Mouse (Mus musculus) thymus, postnatal 36 days (tissue): Measurements from ENCODE around the gene Tdrd7.

Experiments used
- DNase-seq, 2 experiments: peaks; one replicate each; pipeline ENCODE4 v3.0.0; 2022; ENCODE audit warnings: mixed read lengths in 2 of 2

Gene Tdrd7

DNA sequence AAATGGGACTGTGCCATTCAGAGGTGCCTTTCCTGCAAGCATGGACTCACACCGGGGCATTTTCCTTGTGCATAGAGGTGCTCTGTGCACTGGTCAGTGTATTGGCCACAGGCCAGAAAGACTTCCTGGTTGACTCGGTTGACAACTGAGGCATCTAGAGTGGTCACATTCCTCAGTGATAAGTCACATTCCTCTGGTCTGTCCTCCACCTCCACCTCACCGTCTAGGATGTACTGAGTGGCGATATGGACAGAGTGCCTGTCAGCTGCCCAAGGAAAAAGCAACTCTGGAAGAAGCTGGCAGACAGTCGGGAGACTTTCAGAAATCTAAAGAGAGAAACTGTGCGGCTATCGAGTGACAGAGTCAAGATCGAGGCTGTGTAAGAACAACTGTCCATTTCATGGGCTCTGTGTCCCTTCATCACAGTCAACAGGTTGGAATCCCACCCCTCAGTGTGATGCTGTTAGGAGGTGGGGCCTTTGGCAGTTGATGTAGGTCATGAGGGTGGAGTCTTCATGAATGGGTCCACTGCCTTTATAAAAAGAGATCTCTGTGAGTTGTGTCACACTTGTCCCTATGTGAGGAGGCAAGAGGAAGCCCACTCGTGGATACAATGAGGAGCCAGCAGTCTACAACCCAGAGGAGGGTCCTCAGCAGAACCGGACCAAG lies at the start of gene Tdrd7:
Tdrd7 (plus strand) TSS at position 564 of the 669 bp plus-strand sequence.
- DNase-seq = no peak

DNA sequence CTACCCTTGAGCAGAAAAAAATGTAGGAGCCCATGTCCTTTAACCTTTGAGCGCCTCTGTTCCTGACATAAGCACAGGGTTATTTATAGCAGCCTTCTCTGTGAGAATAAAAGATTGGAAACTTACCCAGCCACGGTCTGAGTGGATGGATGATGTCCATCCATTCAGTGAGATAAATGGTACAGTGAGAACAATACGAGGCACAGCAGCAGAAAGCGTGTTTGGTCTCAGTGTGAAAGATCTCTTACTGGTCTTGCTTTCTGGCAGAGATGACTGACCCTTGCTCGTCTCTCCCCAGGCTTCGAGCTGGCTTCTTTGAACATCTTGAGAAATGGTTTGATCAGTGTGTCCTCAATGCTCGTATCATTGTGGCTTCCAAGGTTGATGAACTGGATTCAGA lies 48.0 kb upstream of the Tdrd7 start:
- no peak for DNase-seq

DNA sequence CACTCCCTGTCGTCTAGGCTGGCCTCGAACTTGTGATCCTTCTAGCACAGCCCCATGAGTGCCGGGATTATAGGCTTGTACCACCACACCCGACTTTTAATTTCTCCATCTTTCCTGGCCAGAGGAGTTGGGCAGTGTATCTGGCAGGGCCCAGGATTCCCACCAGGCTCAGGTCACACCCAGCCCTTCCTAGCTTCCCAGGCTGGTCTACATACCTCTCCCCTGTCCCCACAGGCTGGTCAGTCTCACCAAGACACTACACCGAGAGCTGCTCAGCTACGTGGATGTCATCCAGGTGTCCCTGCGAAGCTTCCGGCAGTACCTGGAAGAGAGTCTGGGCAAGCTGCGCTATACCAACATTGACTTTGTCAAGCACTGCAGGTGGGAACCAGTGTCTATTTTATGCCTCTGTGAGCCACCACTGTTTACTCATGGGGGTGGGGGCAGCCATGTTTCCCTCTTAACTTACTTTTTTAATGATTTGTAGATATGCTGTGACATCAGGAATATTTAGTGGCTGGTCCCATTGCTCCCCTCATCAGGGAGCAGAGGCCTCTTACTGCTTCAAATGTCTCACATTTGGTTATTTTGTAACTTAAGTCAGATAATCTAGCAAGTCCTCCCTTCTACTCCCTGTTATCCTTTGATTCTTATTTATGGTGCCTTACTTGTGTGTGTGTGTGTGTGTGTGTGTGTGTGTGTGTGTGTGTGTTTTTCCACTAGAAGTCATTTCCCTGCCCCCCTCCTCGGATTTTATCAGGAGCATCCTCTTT lies 43.3 kb upstream of the Tdrd7 start:
- DNase-seq = no peak

DNA sequence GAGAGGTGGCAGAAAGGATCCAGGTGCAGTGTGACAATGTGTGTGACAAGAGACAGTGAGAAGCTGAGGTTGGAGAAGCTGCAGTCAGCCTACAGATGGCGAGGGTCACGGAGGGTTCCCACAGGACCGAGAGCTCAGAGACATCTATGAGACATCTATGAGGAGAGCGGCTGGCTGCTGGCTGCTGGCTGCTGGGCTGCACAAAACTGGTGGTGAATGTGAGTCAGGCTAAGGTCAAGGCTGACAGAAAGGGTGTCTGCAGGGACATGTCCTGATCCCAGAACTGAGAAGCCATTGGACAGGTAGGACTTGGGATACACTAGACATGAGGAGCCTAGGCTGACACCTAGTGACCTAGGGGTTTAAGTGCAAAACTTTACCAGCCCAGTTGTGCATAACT lies 41.1 kb upstream of the Tdrd7 start:
- DNase-seq = no peak

DNA sequence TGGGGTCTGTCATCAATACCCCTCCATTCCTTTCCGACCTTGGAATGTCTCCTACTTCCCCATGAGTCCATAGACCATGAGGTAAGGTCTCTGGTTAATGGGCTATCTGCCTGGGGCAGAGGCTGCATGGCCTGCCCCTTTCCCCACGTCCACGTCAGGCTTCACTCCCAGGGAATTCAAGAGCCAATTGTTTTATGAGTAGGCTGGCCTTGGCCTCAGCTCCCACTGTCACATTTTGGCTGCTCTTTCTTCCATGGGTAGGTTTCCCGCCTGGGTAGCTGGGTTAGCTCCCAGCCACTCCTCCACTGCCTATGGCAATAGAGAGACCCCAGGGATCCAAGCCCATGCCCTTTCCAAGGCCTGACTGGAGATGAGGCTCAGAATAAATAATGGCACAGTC lies 36.6 kb upstream of the Tdrd7 start:
- DNase-seq = no peak

DNA sequence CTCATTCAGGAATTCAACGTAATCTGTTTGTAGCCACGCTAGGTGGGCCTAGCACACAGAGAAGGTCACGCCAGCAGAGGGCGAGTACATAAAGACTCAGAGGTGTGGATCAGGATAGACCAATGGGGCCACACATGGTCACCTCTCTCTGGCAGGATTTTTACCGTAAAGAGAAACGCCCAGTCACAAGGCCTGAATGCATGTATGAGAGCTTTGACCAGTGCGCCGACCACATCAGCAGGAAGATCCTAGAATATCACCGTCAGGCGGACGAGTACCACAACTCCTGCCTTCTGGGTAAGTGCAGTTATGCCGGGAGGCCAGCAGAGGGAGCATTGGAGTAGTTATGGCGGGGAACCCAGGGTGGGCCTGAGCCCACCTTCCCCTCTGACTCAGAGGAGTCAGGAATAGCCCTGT lies 23.5 kb upstream of the Tdrd7 start:
- peak; percentile 44 to 48 for DNase-seq

DNA sequence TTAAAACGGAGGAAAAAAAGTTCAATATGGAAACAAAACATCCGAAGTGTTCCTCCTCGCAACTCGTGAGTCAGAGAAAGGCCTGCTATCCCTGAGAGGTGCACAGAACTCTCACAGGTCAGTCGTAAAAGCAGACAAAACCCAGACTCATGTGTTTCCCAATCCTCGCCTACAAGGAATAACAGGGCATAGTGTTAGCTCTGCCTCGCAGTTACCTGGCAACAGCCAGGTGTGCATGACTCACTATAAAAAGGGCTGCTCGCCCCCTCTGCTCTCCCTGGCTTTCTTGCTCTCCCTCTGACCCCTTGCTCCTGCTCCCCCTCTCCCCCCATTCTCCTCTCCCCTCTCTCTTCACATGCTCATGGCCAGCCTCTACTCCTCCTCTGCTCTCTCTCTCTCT lies 17.4 kb upstream of the Tdrd7 start:
- no peak for DNase-seq

DNA sequence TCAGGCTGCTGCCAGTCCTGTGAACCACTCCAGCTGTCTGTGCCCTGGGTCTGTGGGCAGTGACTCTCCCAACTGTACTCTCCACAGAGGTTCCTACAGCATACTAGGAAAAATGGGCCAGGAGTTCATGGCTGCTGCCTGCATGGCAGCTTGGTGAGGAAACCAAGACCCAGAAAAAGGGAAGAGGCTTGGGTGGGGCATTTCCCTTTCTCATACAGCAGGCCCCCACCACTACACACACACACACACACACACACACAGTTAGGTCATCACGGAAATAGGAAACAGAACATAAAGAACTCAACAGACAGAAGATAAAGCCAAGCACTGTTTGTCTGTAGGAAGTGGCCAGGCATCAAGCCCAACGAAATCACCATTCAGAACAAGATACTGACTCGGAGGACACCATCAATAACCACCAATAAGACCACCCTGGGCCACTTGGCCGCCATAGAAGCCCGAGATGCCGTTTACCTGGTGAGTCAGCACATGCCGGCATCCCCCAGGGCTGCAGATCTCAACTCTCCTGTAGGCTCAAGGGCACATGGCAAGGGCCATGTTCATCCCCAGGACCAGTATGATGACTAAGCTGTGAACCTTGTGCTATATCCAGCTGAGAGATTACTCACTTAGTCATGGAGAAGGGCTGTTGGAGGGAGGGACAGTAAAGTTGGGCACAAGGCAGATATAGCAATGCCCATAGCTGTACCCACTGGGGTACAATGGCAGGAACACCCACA lies 15.9 kb upstream of the Tdrd7 start:
- DNase-seq = no peak

DNA sequence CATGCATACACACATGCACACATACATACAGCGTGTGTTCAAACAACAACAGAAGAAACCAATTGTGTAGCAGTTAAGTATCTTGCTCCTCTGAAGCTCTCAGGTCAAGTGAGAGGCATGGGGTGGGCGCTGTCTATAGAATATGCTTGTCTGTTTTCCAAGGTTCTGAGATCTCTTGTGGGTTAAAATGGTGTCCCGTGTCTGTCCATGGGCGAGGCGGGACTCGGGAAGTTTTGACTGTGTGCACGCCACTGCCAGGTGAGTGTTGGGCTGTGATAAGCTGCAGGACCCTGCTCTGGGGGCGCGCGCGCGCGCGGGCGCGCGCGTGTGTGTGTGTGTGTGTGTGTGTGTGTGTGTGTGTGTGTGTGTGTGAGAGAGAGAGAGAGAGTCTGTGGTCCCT lies 13.3 kb upstream of the Tdrd7 start:
- DNase-seq = no peak

DNA sequence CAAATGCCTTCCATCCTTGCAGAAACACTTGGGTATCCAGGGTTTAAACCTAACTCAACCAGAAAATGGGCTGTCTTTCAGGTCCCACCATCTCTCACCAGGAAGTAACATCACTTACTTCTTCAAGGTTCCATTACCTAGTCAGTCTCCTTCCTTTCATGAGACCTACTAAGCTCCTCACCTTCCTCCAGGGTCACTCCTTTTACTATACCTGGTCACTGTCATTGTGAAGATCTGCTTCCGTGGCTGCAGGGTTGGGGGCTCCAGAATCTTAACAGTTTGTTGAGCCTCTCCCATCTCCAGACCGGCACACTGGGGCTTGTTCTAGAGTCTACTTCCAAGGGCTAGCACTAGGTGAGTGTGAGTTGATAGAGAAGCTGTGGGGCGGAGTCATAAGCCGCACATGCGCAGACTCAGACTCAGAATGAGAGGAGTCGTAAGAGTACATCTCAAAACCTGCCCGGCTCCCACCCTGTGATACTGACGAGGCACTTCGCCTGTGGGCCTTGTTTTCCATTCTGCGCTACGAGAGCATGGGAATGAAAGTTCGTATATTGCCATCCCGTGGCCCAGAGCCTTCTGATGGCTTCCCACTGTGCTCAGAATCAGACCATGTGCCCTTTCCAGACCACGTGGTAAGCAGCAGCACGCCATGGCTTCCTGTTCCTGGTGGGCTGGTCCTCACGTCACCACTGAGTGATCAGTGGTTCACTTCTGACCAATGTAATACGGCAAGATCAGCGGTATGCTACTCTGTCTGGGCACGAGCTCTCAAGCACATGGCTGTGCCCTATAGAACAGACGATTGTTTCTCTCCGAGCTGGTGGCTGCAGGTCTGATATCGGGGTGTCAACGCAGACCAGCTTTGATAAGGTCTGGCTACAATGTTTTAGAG lies 11.9 kb upstream of the Tdrd7 start:
- no peak for DNase-seq

DNA sequence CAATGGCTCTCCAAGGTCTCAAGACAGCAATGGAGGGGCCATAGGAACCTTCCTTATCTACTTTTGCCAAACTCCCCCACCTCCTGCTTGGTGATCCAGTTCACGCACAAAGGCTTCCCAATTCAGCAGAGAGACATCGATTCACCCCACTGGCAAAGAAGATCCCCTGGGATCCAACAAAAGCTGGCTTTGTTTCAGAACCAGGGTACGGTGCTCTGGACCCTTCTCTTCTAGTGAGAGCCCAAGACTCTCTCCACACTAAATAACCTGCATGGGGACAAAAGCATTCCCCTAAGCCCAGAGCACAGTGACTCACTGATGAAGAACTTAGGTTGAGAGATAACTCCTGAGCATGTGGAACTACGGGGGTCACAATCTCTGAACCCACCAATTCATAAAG lies 9.9 kb upstream of the Tdrd7 start:
- DNase-seq = no peak

DNA sequence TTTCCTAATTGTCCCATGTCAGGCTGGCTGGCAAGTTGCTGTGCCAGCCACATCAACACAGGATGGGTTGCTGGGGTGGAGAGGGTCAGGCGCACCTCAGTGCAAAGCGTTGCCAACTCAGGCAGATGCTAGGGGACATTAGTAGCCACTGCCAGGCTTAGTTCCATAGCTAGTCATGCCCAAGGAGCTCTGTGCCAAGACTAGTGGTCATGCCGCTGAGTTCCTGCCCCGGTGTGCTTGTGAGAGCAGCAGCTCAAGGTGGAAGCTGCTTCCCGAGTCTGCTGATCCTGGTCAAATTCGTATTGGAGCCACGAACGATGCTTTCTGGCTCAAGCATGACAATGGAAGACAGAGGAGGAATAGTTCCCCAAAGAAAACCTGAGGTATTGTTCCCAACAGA lies 9.0 kb upstream of the Tdrd7 start:
- no peak for DNase-seq

DNA sequence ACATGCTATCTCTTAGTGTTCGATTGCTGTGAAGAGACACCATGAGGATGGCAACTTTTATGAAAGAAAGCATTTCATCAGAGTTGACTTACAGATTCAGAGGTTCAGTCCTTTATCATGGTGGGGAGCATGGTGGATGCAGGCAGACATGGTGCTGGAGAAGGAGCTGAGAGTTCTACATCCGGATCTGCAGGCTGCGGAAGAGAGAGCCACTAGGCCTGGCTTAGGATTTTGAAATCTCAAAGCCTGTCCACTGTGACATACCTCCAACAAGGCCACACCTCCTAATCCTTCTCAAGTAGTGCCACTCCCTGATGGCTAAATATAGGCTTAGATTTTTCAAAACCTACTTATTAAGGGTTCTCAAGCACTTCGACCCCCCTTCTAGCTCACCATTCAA lies 8.4 kb upstream of the Tdrd7 start:
- no peak for DNase-seq

DNA sequence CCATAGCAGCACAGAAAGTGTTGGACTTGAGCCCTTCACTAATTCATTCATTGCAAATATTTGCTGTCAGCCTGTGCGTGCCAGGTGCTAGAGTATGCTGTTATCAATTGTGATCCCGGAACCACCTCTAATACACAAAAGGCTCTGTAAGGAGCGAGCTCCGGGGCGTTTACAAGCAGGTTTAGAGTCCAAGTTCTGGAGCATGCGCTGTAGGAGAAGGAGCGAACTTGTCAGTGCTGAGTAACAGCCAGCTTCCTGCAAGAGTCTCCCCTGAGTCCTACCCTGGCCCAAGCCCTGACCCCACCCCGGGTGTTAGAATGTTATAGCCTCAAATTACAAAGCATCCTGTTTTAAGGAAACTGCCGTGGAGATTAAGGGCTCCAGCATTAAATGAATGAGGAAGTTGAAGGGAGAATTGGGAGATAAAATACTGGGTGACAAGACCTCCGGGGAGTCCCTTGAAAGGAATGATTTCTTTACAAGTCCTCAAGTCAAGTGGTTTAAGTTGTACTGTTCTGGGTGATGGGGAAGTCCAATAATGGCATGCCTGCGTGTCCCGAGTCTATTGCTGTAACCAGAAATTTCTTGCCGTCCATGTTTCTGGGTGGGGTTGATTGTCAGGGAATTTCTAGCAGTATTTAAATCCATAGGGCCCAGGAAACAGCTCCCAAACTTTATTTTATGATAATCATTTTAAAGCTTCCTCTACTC lies 758 bp downstream of the Tdrd7 start:
- no peak for DNase-seq

DNA sequence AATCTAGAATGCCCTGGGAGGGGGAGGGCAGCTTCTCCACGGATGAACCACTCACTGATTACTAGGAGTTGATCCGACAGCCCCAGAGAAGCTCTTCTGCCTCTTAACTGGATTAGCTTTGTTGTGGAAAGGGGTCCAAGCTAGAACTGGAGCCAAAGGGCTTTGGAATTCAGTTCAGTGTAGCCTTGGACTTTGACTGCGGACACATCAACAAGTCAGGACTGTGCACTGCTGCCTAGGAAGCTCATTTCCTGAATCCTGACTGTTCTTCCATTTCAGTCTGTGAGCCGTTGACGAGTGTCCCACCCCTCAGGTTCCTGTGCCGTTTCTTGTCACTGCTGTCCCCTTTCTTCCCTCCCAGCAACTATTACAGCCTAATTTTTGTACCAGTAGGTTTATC lies 1.6 kb downstream of the Tdrd7 start:
- DNase-seq = no peak

DNA sequence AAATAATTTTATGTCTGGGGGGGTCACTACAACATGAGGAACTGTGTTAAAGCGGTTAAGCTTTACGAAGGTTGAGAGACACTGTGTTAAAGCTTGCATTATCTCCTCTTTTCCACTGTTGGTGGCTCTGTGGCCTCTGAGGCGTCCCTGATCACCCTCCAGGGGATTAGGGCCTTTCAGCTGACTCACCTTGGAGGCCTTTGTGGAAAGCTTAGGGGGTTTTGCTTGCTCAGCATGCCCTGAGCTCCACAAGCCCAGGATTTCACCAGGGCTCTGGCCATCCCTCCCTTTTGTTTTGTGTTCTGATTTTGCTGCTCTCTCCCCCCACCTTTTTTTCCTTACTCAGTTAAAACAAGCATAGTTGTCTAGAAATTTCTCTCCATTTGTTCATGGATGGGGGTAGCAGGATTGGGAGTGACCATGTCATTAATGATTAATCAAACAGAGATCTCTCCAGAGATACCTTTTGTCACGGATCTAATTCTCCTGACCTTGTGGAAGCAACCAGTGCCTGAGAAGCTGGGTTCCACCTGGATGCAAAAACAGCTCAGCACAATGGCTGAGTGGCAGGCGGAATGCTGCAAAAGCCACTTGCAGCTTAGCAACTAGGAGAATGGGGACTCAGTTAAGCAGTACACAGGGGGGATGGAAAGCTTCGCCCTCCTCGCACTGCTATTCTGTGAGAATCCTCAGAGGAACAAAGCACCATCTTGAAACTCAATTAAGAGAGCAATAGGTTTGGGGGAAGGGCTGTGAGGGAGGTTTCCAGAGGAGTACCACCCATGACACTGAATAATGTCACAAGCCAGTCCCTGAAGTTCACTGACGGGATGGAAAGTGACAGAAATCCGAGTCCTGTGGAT lies 2.6 kb downstream of the Tdrd7 start:
- DNase-seq = no peak

DNA sequence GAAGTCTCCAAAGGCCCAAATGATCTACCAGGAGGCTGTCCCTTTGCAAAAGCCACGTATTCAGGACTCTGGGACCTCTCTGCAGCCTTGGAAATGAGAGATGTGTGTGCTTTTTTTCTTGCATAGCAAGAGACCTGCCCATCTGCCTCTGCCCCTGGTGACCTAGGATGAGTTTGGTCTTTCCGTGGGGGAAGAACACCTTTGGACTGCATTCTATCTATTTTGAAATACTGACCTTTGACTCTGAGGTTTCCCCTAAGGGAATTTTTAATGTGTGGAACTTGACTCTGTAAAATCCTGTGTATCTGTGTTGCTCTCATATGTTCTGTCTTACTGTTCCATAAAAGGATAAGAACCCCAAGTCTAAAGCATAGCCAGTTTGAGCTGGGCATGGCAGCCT lies 3.9 kb downstream of the Tdrd7 start:
- no peak for DNase-seq

DNA sequence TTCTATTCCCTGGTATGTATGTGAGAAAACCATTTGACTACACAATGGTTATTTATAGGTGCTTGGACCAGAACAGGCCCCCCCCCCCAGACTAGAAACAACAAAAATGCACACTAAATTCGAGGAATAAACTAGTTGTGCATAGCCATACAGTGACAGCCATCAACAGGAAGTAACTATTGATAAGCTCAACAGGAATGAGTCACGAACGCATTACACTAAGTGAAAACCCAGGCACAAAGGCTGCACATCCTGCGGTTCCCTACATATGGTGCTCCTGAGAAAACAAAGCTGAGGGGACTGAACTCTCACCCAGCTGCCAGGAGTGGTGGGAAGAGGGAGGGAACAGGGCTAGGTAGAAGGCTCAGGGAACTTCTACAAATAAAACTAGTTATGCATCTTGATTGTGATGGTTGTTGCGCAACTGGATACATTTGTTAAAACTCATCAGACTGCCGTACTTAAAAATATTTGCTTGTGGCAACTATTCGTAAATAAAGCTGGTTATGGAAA lies 5.0 kb downstream of the Tdrd7 start:
- no peak for DNase-seq

DNA sequence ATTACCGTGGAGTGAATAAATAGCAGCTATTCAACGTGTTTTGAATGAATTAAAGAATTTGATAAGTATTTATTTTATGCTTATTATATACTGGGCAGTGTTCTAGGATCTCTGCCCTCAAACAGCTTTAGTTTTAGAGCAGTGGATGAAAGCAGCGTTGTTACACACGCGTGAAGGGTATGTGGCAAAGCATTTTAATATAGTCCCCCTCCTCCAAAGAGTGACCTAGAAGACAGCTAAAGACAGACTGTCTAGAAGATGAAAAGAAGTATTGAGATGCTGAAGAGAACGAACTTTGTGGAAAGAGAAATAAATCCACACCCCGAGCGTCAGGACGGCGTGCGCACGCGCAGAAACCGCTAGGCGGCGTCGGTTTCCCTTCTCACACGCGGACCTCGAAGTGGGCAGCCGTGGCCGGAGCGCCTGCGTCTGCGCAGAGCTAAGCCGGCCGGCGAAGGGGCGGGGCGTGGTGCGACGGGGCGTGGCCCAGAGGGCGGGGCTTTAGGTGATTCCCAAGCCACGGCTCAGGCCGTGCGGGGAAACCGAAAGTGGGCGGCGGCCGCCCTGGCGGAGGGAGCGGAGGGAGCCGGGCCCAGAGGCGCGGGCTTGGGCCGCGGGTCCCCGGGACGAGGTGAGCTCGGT lies 6.8 kb downstream of the Tdrd7 start:
- DNase-seq = peak; percentile 84 to 87

DNA sequence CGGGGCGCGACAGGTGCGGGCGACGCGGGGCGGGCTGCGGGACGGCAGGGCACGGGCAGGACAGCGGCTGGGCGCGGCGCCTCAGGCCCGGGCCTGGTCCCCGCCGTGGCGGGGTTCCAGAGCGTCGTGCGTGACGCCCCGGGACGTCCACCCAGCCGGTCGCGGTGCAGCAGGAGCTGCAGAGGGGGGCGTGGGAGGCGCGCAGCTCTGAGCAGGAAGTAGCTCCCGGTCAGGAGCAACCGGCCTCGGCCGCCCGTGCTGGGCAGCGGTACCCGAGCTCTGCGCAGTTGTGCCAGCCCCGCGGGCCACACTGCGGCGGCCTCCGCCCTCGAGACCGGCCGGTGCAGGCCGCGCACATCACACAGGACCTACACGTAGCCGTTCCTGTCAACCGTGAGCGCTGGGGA lies 7.3 kb downstream of the Tdrd7 start:
- peak in 1 of 2 experiments; percentile 31 for DNase-seq
